Mouse (Mus musculus) forebrain, postnatal 0 days (tissue): ENCODE measurements at regions not wholly inside any gene's neighbourhood (a gene's known extent, or its start where the extent isn't known, plus 50 kb on each side); places are given as distances from the start of the nearest gene placed in this dataset.
A peak's percentile ranks its signal among the peaks of the same experiment; 100 is the strongest.

Experiments used
- ATAC-seq: fragments of 200-750 bp; cut with Nextera tagmentation; 2 replicates; pipeline ENCODE4 v1.8.0; 2017; ENCODE audit warnings: mild to moderate bottlenecking, moderate library complexity
- DNase-seq: peaks from one replicate; pipeline ENCODE4 v3.0.0-alpha.2; 2015
- H3K27ac ChIP-seq: fragments of 300-500 bp; sonication (generic); 2 replicates; pipeline ENCODE4 v1.5.1; 2014; ENCODE audit warnings: low read depth, mild to moderate bottlenecking, antibody characterized with exemption, low read length, moderate library complexity, mixed read lengths
- H3K27me3 ChIP-seq: fragments of 300-500 bp; sonication (generic); 2 replicates; pipeline ENCODE4 v1.6.1; 2014; ENCODE audit warnings: mild to moderate bottlenecking, low read length, mixed read lengths; ENCODE audit not compliant: insufficient read depth
- H3K36me3 ChIP-seq: fragments of 300-500 bp; sonication (generic); 2 replicates; pipeline ENCODE4 v1.6.1; 2014; ENCODE audit warnings: mild to moderate bottlenecking, moderate library complexity; ENCODE audit not compliant: insufficient read depth
- H3K4me1 ChIP-seq: fragments of 300-500 bp; sonication (generic); 2 replicates; pipeline ENCODE4 v1.6.1; 2014; ENCODE audit warnings: antibody characterized with exemption; ENCODE audit not compliant: insufficient read depth
- H3K4me2 ChIP-seq: fragments of 300-500 bp; sonication (generic); 2 replicates; pipeline ENCODE4 v1.6.1; 2014; ENCODE audit warnings: low read depth, mild to moderate bottlenecking, moderate library complexity
- H3K4me3 ChIP-seq: fragments of 300-500 bp; sonication (generic); 2 replicates; pipeline ENCODE4 v1.5.1; 2014; ENCODE audit warnings: low read depth, low read length, mixed read lengths
- H3K9ac ChIP-seq: fragments of 300-500 bp; sonication (generic); 2 replicates; pipeline ENCODE4 v1.6.1; 2014; ENCODE audit warnings: mild to moderate bottlenecking
- H3K9me3 ChIP-seq: fragments of 300-500 bp; sonication (generic); 2 replicates; pipeline ENCODE4 v1.6.1; 2016; ENCODE audit warnings: low read length
- CTCF ChIP-seq: sonication (generic); IDR thresholded peaks from 2 replicates; pipeline ENCODE4 v1.5.1; 2016; ENCODE audit warnings: antibody characterized with exemption, control low read depth, low read depth
- WGBS: fragments of 180-500 bp; shearing (Covaris S2); extraction: QIAGEN DNeasy Blood & Tissue Kit; methylation state at CpG from one replicate; pipeline ENCODE4 v1.1.7; 2014; 5-methylcytosine and 5-hydroxymethylcytosine counted together

DNA sequence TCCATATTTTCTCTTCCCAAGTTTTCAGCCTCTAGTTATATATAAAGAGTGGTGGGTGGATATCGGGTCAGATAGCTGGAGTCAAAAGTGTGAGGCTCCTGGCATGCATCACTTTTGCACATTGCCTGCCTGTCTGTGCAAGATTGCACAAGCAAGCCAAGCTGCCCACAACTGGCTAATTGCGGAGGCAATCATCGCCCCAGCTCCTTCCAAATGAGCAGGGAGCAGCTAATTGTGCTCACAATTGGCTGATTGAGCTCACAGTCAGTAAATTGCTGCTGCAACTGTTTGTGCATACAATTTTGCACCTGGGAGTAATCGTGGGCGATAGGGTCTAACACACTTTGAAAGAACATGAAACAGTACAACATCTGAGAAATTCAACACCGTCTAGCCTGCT lies 455.5 kb downstream of the Dhx35 start:
- DNase-seq (peak; percentile 38), ATAC-seq (peak; percentile 55; the same call in 1 of the 2 replicates)
- no peak overlapping the region for H3K9ac ChIP-seq
- no peak for TF ChIP-seq CTCF
- H3K27me3 ChIP-seq = no peaks in the 10 kb centered on the region
- no peak overlapping the region for H3K4me3 ChIP-seq
- H3K4me1 ChIP-seq = no peaks in the 10 kb centered on the region
- no peaks in the 10 kb centered on the region for H3K9me3 ChIP-seq
- H3K27ac ChIP-seq = no peak overlapping the region
- no peak overlapping the region for H3K4me2 ChIP-seq
- H3K36me3 ChIP-seq = no peaks in the 10 kb centered on the region
- 32% methylated on average over 6 of the region's 6 CpGs for WGBS

DNA sequence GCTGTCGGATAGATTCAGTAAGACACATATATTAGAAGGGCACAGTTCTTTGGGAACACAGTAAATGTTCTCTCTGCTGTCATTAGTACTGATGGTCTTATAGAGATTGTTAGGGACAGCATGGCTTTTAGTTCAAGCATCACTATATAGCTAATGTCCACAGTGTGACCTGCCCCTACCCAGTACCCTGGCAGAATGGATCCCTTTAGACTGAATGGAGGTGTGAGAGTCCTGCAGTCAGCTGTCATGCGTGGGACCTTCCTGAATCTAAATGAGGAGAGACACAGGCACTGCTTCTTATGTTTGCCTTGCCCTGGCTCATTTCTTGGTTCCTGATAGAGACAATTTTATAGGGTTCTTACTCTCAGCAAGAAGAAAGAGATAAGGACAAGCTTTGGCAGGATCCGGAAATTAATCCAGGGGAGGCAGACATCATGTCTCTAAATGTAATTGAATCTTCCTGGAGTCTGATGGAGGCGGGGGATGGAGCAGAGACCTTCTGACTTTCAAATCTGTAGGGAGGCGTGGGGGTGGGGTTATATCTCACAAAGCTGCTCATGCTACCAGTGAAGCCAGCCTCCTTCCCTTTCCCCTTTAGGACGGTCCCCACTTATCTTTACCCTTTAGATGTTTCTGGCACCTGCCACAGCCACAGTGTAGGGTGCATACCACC lies 456.5 kb downstream of the Dhx35 start:
- no peak for TF ChIP-seq CTCF
- Histone ChIP-seq H3K27ac (no peak overlapping the region), H3K4me2 (no peak overlapping the region), H3K9me3 (no peaks in the 10 kb centered on the region), H3K27me3 (no peaks in the 10 kb centered on the region), H3K4me1 (no peaks in the 10 kb centered on the region), H3K4me3 (no peak overlapping the region), H3K9ac (no peak overlapping the region), H3K36me3 (no peaks in the 10 kb centered on the region)
- no peak for DNase-seq
- 86% methylated on average over 6 of the region's 6 CpGs for WGBS
- ATAC-seq = no peak

DNA sequence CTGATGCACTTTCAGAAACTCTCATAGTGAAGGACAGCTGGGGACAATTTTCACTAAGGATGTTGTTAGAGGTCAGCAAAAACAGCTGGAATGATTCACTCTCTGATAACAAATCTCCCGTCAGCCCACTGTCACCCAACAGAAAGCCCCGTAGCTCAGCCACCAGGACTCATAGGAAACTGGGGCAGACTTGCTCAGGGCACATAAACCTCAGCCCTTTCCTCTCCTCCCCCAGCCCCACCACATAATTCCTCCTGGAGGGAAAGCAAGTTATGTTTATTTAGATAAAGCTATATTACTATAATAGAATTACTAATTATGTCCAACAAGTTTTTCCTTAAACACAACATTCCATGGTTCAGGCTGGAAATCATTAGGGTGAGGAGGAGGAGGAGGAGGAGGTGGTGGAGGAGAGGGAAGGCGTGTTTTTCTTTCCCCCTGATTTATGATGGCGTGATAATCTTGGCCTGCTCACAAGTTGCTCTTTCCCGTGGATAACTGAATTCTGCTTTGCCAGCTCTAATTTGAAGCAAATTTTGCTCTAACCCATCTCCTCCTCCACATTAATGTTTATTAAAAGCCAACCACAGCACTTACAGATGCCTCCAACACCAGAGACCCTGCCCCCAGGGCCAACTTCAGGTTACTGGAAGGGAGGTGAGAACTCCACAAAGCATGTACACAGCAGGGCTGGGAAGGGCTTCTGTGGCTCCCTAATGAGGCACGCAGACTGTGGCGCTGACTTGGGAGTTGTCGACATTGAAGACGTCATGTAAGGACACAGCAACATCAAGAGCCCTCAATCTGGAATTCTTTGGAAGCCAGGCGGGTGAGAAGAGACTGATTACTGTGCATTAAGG lies 475.8 kb downstream of the Dhx35 start:
- Histone ChIP-seq H3K4me1 (no peaks in the 10 kb centered on the region), H3K27me3 (no peaks in the 10 kb centered on the region), H3K36me3 (no peaks in the 10 kb centered on the region), H3K27ac (no peak overlapping the region), H3K9me3 (no peaks in the 10 kb centered on the region), H3K4me3 (no peak overlapping the region), H3K9ac (no peak overlapping the region), H3K4me2 (no peak overlapping the region)
- DNase-seq (no peak), ATAC-seq (no peak)
- TF ChIP-seq CTCF = no peak
- 76% methylated on average over 10 of the region's 10 CpGs for WGBS

- no peak overlapping the region for H3K4me2 ChIP-seq
- WGBS = 60% methylated on average over 2 of the region's 2 CpGs
- H3K27ac ChIP-seq = no peak overlapping the region
- ATAC-seq (no peak), DNase-seq (no peak)
- H3K9ac ChIP-seq = no peak overlapping the region
- no peak for TF ChIP-seq CTCF
- no peaks in the 10 kb centered on the region for H3K9me3 ChIP-seq
- no peak overlapping the region for H3K4me3 ChIP-seq
- H3K36me3 ChIP-seq = no peaks in the 10 kb centered on the region
- peaks cover 4% of the 10 kb centered on the region; the same call in 1 of the 2 replicates for H3K4me1 ChIP-seq
- H3K27me3 ChIP-seq = no peaks in the 10 kb centered on the region
Observed at GRCm38 (mm10) chr2:159278896-159279295, 484.3 kb downstream of the Dhx35 start.

DNA sequence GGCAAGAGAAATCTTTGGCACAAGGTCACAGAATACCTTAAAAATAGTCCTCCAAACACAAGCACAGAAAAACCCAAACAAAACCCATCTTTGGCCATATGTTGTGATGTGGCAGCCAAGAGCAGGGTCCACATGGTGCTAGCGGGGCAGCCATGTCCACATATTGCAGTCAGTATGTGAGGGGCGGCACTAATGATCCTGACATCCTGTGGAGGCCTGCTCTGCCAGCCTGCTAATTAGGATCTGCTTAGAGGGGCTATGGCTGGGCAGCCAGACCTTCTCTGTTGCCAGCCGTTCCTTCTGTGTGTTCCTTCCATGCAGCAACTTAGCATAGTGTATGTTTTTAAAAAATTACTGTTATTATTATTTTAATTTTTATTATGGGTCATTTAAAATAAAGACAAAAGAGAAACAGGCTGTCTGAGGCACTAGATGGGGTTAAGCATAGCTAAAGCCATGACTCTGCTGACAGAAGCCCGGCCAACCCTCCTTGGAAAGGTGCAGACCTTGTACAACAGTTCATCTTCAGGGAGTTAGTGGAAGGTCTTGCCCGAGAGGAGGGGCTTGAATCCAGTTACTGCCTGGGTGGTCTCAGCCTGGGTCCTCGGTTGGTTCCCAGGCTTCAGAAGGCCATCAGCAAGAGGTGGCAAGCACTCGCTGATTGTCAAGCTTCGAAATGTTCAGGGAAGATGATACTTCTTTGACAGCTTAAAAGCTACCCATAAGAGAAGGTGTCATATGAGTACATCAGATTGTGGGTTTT lies 487.1 kb downstream of the Dhx35 start:
- no peak for TF ChIP-seq CTCF
- Histone ChIP-seq H3K27ac (no peak overlapping the region), H3K4me3 (no peak overlapping the region), H3K9me3 (no peaks in the 10 kb centered on the region), H3K27me3 (no peaks in the 10 kb centered on the region), H3K9ac (no peak overlapping the region), H3K4me1 (peaks cover 6% of the 10 kb centered on the region; the same call in 1 of the 2 replicates), H3K4me2 (no peak overlapping the region), H3K36me3 (no peaks in the 10 kb centered on the region)
- DNase-seq (peak; percentile 38), ATAC-seq (peak; percentile 63)
- 63% methylated on average over 8 of the region's 8 CpGs for WGBS

DNA sequence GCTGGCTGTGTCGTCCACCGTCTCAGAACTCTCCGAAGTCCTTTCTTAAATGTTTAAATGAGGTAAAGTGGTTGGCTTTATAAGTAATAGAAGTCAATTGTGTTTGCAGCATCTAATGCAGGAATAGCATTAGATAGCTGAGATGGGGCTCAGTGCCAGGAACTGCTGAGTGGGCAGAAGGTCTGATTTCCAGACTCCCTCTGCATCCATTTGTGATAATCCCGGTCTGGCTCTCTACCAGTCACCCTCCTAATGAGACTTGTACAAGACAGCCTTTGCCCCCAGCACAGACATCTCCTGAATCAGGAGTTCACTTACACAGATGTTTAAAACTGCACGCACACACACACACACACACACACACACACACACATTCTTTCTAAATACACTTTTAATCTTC lies 489.5 kb downstream of the Dhx35 start:
- no peak; the same call in 1 of the 2 replicates for ATAC-seq
- WGBS = 54% methylated on average over 5 of the region's 5 CpGs

More for the DNA sequence above, 489.5 kb downstream of the Dhx35 start:
- H3K36me3 ChIP-seq = no peaks in the 10 kb centered on the region
- peak; percentile 41 for DNase-seq
- no peak overlapping the region for H3K27ac ChIP-seq
- no peak overlapping the region for H3K9ac ChIP-seq
- peaks cover 6% of the 10 kb centered on the region; the same call in 1 of the 2 replicates for H3K4me1 ChIP-seq
- TF ChIP-seq CTCF = no peak
- no peaks in the 10 kb centered on the region for H3K9me3 ChIP-seq
- no peaks in the 10 kb centered on the region for H3K27me3 ChIP-seq
- H3K4me3 ChIP-seq = no peak overlapping the region
- no peak overlapping the region for H3K4me2 ChIP-seq
